Mouse (Mus musculus): ENCODE data around the gene Krt9. TPM values are rescaled to one million over a fixed set of nuclear protein-coding genes. Genes with fewer than 3 reads are reported as not detected.
A peak's percentile ranks its signal among the peaks of the same experiment; 100 is the strongest.
"Not testable (repeated sequence)": the region's sequence is repeated elsewhere in the genome, so short reads cannot be mapped to it uniquely, and the experiment has no call there.

Gene Krt9
- total RNA-seq (2021) = not detected

- intact Hi-C loops (cut with DNase I) = no loop called here
- no peak for DNase-seq (ENCODE audit: low spot score)
Observed at GRCm38 (mm10) chr11:100192992-100193391, at the start of gene Krt9. Gene Krt9 (minus strand): TSS chr11:100193246.

DNA sequence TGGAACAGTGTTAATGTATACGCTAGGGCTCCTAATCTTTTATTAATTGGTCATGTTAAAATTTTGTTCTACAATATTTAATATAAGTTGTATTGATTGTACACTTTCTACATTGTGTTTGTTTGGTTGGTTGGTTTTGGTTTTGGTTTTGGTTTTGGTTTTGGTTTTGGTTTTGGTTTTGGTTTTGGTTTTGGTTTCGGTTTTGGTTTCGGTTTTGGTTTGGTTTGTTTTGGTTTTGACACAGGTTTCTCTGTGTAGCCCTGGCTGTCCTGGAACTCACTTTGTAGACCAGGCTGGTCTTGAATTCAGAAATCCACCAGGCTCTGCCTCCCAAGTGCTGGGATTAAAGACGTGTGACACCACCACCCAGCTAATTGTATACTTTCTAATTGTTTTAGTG is 47.2 kb upstream of the Krt9 start:
- DNase-seq (ENCODE audit: low spot score); intact Hi-C loops (cut with DNase I): not testable (repeated sequence)

- DNase-seq (ENCODE audit: low spot score) = no peak
- intact Hi-C loops (cut with DNase I) = no loop called here
Observed at GRCm38 (mm10) chr11:100221741-100222140, 28.7 kb upstream of the Krt9 start.

DNA sequence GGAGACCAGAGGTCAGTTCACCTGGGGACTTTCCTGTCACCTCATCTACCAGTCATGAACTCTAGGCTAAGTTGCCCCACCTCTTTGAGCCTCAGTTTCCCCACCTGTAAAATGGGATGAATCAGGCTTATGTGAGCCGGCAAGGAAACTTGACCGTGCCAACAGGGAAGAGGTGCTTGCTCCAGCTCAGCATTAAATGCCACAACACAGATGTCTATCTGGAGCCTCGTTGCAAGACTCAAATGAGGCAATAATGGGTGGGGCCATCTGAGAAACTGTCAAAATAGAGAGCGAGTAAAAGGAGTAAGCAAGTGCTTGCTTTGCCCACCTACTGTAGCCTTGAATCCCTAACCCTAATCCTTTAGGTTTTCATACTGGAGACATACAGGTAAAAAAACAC is 26.3 kb upstream of the Krt9 start:
- intact Hi-C loops (cut with DNase I) = no loop called here
- no peak for DNase-seq (ENCODE audit: low spot score)

GRCm38 (mm10) chr11:100208542-100208941 is 15.5 kb upstream of the Krt9 start:
- intact Hi-C loops (cut with DNase I) = no loop called here
- no peak for DNase-seq (ENCODE audit: low spot score)

GRCm38 (mm10) chr11:100207498-100207897 is 14.5 kb upstream of the Krt9 start, which contains the start of gene Krt14:
Gene Krt14 (minus strand): TSS chr11:100207548.
- intact Hi-C loops (cut with DNase I) = no loop called here
- no peak for DNase-seq (ENCODE audit: low spot score)

GRCm38 (mm10) chr11:100203448-100203847 is 10.4 kb upstream of the Krt9 start:
- intact Hi-C loops (cut with DNase I) = no loop called here
- no peak for DNase-seq (ENCODE audit: low spot score)

DNA sequence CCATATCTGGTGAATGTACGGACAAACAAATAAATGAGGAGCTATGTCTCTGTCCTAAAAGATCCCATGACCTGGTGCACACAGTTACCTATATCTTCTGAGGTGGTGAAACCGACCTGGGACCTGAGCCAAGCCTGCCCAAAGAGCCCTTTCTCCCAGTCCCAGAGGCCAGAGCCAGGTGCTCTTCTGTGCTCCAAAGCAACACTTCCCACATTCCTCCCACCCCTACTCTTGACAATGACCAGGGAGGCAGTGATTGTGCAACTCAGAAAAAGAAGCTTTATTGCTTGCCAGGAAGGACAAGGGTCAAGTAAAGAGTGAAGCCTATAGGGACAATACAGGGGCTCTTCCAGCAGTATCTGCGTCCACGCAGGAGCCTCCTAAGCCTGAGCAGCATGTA is 9.9 kb upstream of the Krt9 start:
- intact Hi-C loops (cut with DNase I) = no loop called here
- no peak for DNase-seq (ENCODE audit: low spot score)

GRCm38 (mm10) chr11:100200104-100200820 is 7.2 kb upstream of the Krt9 start:
- intact Hi-C loops (cut with DNase I) = no loop called here
- DNase-seq (ENCODE audit: low spot score) = no peak

- no peak for DNase-seq (ENCODE audit: low spot score)
- intact Hi-C loops (cut with DNase I) = no loop called here
Observed at GRCm38 (mm10) chr11:100198666-100199065, 5.6 kb upstream of the Krt9 start.

- no peak for DNase-seq (ENCODE audit: low spot score)
- intact Hi-C loops (cut with DNase I) = no loop called here
Observed at GRCm38 (mm10) chr11:100191820-100192219, 1.2 kb downstream of the Krt9 start.

- no peak for DNase-seq (ENCODE audit: low spot score)
- intact Hi-C loops (cut with DNase I) = no loop called here
Observed at GRCm38 (mm10) chr11:100186736-100187135, 6.3 kb downstream of the Krt9 start.

GRCm38 (mm10) chr11:100181725-100182124 is 11.3 kb downstream of the Krt9 start:
- intact Hi-C loops (cut with DNase I) = no loop called here
- DNase-seq (ENCODE audit: low spot score) = no peak

DNA sequence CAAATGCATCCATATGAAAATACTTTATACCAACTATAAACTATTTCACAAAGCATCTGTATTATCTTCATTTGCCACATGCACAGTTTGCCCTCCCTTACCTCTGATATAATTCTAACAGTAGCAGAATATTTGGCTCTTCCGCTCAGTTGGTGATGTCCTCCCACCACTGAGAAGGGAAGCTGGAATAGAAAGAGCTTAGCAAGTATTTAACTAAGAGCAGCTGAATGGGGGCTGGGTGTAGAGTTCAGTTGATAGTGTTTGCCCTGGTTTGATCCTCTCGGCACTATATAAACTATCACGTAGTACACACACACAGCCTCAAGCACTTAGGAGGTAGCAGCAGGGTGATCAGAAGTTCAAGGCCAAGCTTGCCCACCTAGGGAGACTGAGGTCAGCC is 13.8 kb downstream of the Krt9 start:
- DNase-seq (ENCODE audit: low spot score) = no peak
- intact Hi-C loops (cut with DNase I) = no loop called here

GRCm38 (mm10) chr11:100178307-100178706 is 14.7 kb downstream of the Krt9 start:
- intact Hi-C loops (cut with DNase I) = no loop called here
- DNase-seq (ENCODE audit: low spot score) = no peak

DNA sequence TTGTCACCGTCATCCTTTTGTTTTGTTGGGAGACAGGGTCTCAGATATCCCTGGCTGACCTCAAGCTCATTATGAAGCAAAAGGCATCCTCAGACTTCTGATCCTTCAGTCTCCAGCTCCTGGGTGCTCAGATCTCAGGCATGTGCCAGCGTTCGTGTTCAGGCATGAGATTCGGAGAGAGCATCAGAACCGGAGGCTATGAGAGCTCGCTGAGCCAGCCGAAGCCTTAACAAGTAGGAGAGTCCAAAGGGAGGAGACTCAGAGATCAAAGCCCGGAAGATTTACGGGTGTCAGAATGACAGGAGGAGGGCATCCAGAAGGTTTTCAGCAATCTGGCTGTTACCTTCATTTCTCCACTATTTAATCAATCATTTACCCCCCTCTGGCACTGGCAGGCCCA is 16.3 kb downstream of the Krt9 start:
- DNase-seq (ENCODE audit: low spot score) = no peak
- intact Hi-C loops (cut with DNase I) = no loop called here

- intact Hi-C loops (cut with DNase I) = loop anchor here (5.0 kb wide), 2 partner anchors 113 to 702 kb away; no protein-coding TSS in a partner anchor
- DNase-seq (ENCODE audit: low spot score) = peak; percentile 24
Observed at GRCm38 (mm10) chr11:100168765-100169762, 24.0 kb downstream of the Krt9 start.

- intact Hi-C loops (cut with DNase I) = loop anchor here (5.0 kb wide), 2 partner anchors 114 to 701 kb away; no protein-coding TSS in a partner anchor
- DNase-seq (ENCODE audit: low spot score) = peak; percentile 19
Observed at GRCm38 (mm10) chr11:100168071-100168470, 25.0 kb downstream of the Krt9 start.

DNA sequence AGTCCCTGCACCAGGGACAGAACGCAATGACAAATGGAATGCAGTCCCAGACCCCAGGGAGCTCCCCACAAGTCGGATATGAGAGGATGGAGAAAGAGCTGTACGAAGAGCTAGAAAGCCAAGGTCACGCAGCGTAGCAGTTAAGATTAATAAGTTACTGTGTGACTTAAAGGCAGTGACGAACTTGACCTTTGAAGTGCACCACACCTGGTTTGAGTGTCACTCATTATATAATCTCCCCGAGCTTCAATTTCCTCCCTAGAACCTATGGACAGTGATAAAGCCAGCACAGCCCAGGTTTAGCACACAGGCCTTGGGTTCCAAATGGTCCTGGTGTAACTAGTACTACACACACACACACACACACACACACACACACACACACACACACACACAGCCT is 28.7 kb downstream of the Krt9 start:
- intact Hi-C loops (cut with DNase I) = no loop called here
- no peak for DNase-seq (ENCODE audit: low spot score)

- intact Hi-C loops (cut with DNase I) = no loop called here
Observed at GRCm38 (mm10) chr11:100157908-100158477, 35.1 kb downstream of the Krt9 start.

More at GRCm38 (mm10) chr11:100157908-100158477, 35.1 kb downstream of the Krt9 start:
- no peak for DNase-seq (ENCODE audit: low spot score)
